Mouse (Mus musculus): ENCODE measurements around the gene Tox2. TPM values are rescaled to one million over a fixed set of nuclear protein-coding genes. Genes with fewer than 3 reads are reported as not detected.

Gene Tox2
- total and polyA plus RNA-seq, 2 experiments from 2014 or later, result 8.0 to 35.2 TPM

DNA sequence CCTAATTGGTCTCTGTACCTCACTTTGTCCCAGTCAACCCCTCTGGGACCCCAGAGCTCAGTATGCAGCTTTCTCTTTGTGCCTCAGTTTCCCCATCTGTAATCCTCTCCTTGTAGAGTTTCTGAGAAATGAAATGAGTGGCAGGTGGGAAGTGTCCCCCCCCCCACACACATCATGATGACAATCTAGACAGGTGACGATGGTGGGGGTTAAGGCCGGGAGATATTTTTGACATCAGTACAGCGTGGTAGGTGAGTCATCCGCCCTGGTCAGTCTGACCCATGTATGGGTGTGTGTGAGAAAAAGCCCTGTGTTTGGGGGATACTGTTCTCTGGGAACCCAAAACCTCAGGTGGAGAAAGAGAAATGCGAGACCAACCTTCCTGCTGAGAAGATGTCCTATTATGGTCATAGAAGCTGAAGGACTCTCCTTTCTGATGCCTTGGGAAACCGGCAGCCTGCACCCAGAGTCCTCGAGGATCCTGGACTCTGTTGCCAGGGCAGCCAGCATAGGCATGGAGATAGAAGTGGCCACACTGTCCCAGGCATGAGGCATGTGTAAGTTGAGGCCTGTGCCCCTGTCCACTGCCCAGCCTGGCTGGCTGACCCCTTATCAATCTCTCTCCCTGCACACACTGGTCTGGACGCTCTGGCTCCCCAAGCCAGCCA, 144.7 kb downstream of the Tox2 start:
- DNase-seq (no peak), ATAC-seq (no peak)
- no peak for TF ChIP-seq CTCF (IDR thresholded peaks at IDR 0.05; ENCODE audit: low read depth)
- no peaks in the 10 kb centered on the region; the same call in 1 of the 2 replicates for H3K27me3 ChIP-seq (ENCODE audit: insufficient read depth, low read length)
- no peak overlapping the region for H3K9ac ChIP-seq
- peaks cover 4% of the 10 kb centered on the region; the same call in 1 of the 2 replicates for H3K4me1 ChIP-seq (ENCODE audit: insufficient read depth)
- H3K4me3 ChIP-seq (ENCODE audit: low read depth, low read length), result no peak overlapping the region
- 83% methylated on average over 8 of the region's 8 CpGs for WGBS
- H3K36me3 ChIP-seq (ENCODE audit: insufficient read depth), result no peaks in the 10 kb centered on the region
- H3K4me2 ChIP-seq (ENCODE audit: low read depth), result no peak overlapping the region
- H3K27ac ChIP-seq (ENCODE audit: low read depth, low read length), result no peak overlapping the region
- H3K9me3 ChIP-seq (ENCODE audit: low read length), result no peaks in the 10 kb centered on the region

DNA sequence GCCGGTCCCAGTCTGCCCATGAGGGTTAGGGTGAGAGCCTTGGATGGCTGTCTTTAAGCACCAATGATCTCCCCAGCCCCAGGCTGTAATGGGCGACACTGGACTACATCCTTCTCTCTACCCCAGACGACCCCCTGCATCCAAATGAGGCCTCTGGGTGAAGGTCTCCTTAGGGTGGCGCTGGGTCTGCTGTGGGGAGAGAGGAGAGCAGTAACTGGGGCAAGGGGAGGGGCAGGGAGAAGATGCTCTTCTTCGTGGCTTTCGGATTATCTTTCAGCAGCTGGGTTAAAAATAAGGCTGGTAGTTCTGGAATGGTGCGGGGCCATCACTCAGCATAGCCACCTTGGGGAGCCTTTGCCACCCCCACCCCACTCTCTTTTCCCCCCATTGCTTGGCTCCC, 145.8 kb downstream of the Tox2 start:
- H3K4me3 ChIP-seq (ENCODE audit: low read depth, low read length), result no peak overlapping the region
- no peak for ATAC-seq
- H3K27me3 ChIP-seq (ENCODE audit: insufficient read depth, low read length), result no peaks in the 10 kb centered on the region; the same call in 1 of the 2 replicates
- no peak for TF ChIP-seq CTCF (IDR thresholded peaks at IDR 0.05; ENCODE audit: low read depth)
- H3K9me3 ChIP-seq (ENCODE audit: low read length), result no peaks in the 10 kb centered on the region
- no peaks in the 10 kb centered on the region for H3K36me3 ChIP-seq (ENCODE audit: insufficient read depth)
- WGBS, result 80% methylated on average over 7 of the region's 7 CpGs
- peaks cover 4% of the 10 kb centered on the region; the same call in 1 of the 2 replicates for H3K4me1 ChIP-seq (ENCODE audit: insufficient read depth)
- no peak overlapping the region for H3K4me2 ChIP-seq (ENCODE audit: low read depth)
- H3K9ac ChIP-seq, result no peak overlapping the region
- no peak for DNase-seq
- no peak overlapping the region for H3K27ac ChIP-seq (ENCODE audit: low read depth, low read length)

DNA sequence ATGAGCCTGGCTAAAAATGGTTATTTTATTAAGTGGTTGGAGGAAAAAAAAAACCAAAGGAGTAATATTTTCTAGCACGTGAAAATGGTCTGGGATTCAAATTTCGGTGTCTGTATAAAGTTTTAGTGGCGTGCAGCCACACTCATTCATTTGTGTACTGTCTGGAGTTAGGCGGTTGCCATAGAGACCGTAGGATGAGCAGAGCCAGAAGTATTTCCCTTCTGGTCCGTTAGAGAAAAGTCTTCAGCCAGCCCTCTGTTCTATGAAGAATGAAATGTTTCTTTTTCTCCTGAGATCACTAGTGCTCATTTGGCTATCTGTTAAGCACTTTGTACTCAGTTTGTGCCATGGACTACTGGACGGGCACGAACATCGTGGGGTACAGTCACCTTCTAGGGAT, 146.5 kb downstream of the Tox2 start:
- 44% methylated on average over 9 of the region's 9 CpGs for WGBS
- Histone ChIP-seq H3K27me3 (ENCODE audit: insufficient read depth, low read length) (no peaks in the 10 kb centered on the region; the same call in 1 of the 2 replicates), H3K4me3 (ENCODE audit: low read depth, low read length) (no peak overlapping the region), H3K4me1 (ENCODE audit: insufficient read depth) (peaks cover 4% of the 10 kb centered on the region; the same call in 1 of the 2 replicates), H3K9me3 (ENCODE audit: low read length) (no peaks in the 10 kb centered on the region), H3K4me2 (ENCODE audit: low read depth) (no peak overlapping the region), H3K9ac (no peak overlapping the region), H3K27ac (ENCODE audit: low read depth, low read length) (no peak overlapping the region), H3K36me3 (ENCODE audit: insufficient read depth) (no peaks in the 10 kb centered on the region)
- ATAC-seq (peak; percentile 84), DNase-seq (peak; percentile 81)
- no peak for TF ChIP-seq CTCF (IDR thresholded peaks at IDR 0.05; ENCODE audit: low read depth)

DNA sequence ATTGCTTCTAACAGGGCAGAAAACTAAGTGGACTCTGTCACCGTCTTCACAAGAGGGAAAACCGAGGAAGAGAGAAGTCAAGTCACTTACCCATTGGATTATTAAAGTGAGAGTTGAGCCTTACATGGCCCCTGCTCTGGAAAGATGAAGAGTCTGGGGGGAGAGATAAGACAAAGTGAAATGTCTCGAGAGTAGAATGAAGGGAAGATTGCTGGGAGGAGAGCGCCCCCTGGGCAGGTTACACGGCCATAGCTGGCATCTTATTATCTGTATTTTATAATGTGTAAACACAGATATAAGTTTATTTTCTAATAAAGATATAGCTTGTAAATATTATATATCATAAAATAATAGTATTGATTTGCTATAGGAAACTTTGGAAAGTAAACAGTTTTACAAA, 147.5 kb downstream of the Tox2 start:
- ATAC-seq (no peak), DNase-seq (no peak)
- 55% methylated on average over 5 of the region's 5 CpGs for WGBS
- H3K27me3 ChIP-seq (ENCODE audit: insufficient read depth, low read length), result no peaks in the 10 kb centered on the region; the same call in 1 of the 2 replicates
- no peaks in the 10 kb centered on the region for H3K36me3 ChIP-seq (ENCODE audit: insufficient read depth)
- H3K9ac ChIP-seq, result no peak overlapping the region
- peaks cover 4% of the 10 kb centered on the region; the same call in 1 of the 2 replicates for H3K4me1 ChIP-seq (ENCODE audit: insufficient read depth)
- peak; percentile 32; the same call in 1 of the 2 replicates for TF ChIP-seq CTCF (IDR thresholded peaks at IDR 0.05; ENCODE audit: low read depth)
- H3K9me3 ChIP-seq (ENCODE audit: low read length), result no peaks in the 10 kb centered on the region
- no peak overlapping the region for H3K4me2 ChIP-seq (ENCODE audit: low read depth)
- H3K4me3 ChIP-seq (ENCODE audit: low read depth, low read length), result no peak overlapping the region
- H3K27ac ChIP-seq (ENCODE audit: low read depth, low read length), result no peak overlapping the region

GRCm38 (mm10) chr2:163353731-163354130, 150.8 kb downstream of the Tox2 start:
- no peaks in the 10 kb centered on the region for H3K36me3 ChIP-seq (ENCODE audit: insufficient read depth)
- no peak overlapping the region for H3K27ac ChIP-seq (ENCODE audit: low read depth, low read length)
- no peak for TF ChIP-seq CTCF (IDR thresholded peaks at IDR 0.05; ENCODE audit: low read depth)

GRCm38 (mm10) chr2:163355666-163356065, 152.7 kb downstream of the Tox2 start:
- ATAC-seq (no peak), DNase-seq (no peak)
- Histone ChIP-seq H3K27me3 (ENCODE audit: insufficient read depth, low read length) (no peaks in the 10 kb centered on the region; the same call in 1 of the 2 replicates), H3K4me2 (ENCODE audit: low read depth) (no peak overlapping the region), H3K27ac (ENCODE audit: low read depth, low read length) (no peak overlapping the region), H3K4me1 (ENCODE audit: insufficient read depth) (no peaks in the 10 kb centered on the region), H3K36me3 (ENCODE audit: insufficient read depth) (no peaks in the 10 kb centered on the region), H3K9ac (no peak overlapping the region), H3K4me3 (ENCODE audit: low read depth, low read length) (no peak overlapping the region), H3K9me3 (ENCODE audit: low read length) (no peaks in the 10 kb centered on the region)
- TF ChIP-seq CTCF (IDR thresholded peaks at IDR 0.05; ENCODE audit: low read depth), result no peak
- WGBS, result 88% methylated on average over 8 of the region's 8 CpGs

More at GRCm38 (mm10) chr2:163353731-163354130, 150.8 kb downstream of the Tox2 start:
- no peak overlapping the region for H3K4me3 ChIP-seq (ENCODE audit: low read depth, low read length)
- DNase-seq, result no peak
- no peaks in the 10 kb centered on the region; the same call in 1 of the 2 replicates for H3K27me3 ChIP-seq (ENCODE audit: insufficient read depth, low read length)
- ATAC-seq, result no peak
- peaks cover 4% of the 10 kb centered on the region; the same call in 1 of the 2 replicates for H3K4me1 ChIP-seq (ENCODE audit: insufficient read depth)
- no peak overlapping the region for H3K4me2 ChIP-seq (ENCODE audit: low read depth)
- no peaks in the 10 kb centered on the region for H3K9me3 ChIP-seq (ENCODE audit: low read length)
- no peak overlapping the region for H3K9ac ChIP-seq
- 35% methylated on average over 7 of the region's 7 CpGs for WGBS

DNA sequence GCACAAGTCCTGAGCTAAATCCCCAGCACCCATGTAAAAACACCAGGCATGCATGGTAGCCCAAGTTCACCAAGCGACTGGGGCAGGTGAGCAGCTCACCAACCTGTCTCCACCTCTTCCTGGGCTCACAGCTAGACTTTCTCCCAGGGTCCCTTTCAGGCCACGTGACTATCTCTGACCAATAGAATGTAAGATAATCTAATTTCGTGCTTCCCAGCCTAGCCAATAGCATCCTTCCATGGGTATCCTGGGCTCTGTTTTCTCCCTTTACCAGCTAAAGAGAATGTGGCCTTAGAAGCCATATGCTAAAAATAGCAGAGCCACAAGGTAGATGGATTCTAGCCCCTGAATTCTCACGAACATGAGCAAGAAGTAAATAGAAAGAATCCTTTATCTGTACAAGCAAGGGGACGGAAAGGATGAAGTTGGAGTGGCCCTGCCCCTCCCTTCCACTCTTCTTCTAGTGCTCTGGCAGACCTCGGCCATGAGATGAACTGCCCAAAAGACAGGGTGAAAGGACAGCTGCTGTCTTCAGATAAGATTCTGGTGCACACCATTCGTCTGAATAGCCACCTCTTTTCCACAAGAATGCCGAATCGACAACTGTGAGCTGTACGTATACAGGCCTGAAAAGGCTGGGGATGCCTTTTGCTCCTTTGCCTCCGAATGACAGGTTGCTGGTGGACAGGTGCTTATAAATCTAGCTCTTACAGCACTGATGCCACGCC, 153.4 kb downstream of the Tox2 start:
- Histone ChIP-seq H3K9me3 (ENCODE audit: low read length) (no peaks in the 10 kb centered on the region), H3K4me3 (ENCODE audit: low read depth, low read length) (no peak overlapping the region), H3K4me1 (ENCODE audit: insufficient read depth) (no peaks in the 10 kb centered on the region), H3K9ac (no peak overlapping the region), H3K27me3 (ENCODE audit: insufficient read depth, low read length) (no peaks in the 10 kb centered on the region; the same call in 1 of the 2 replicates), H3K4me2 (ENCODE audit: low read depth) (no peak overlapping the region), H3K27ac (ENCODE audit: low read depth, low read length) (no peak overlapping the region), H3K36me3 (ENCODE audit: insufficient read depth) (no peaks in the 10 kb centered on the region)
- ATAC-seq (no peak), DNase-seq (no peak)
- 84% methylated on average over 12 of the region's 12 CpGs for WGBS
- no peak for TF ChIP-seq CTCF (IDR thresholded peaks at IDR 0.05; ENCODE audit: low read depth)

All from forebrain, postnatal 0 days (tissue).